Mouse (Mus musculus): ENCODE data around the gene Gbp4. TPM values are rescaled to one million over a fixed set of nuclear protein-coding genes. Genes with fewer than 3 reads are reported as not detected.

Gbp4 gene
- 189 TPM for polyA plus RNA-seq (2017; shearing (Covaris generic))

DNA sequence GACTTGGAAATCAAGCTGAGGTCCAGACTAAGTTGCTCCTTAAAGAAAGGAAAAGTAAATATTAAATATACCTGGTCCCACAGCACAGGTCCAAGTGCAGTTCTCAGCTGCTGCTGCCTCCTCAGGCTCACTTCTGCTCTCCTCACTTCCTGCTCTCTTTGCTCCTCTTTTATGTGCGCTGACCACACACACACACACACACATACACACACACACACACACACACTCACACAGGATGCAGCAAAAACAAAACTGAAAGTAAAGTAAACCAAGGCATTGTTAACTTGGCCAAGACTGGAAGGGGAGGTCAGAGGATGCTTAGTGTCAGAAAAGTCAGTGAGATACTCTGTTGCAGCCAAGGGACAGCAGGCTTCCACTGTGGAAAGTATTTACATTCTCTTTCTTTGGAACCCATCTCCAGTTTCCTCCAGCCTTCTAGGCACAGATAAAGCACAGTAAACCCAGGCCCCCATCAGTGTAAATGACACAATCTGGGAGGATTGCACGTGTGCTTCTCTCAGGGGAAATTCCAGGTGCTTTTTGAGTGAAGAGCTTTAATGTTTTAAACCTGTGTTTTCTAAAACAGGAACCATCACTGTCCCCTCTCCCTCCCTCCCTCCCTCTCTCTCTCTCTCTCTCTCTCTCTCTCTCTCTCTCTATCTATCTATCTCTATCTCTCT is at the start of gene Gbp4, which contains the start of the genes Gbp9 and Gbp8:
Gene Gbp4 (minus strand): TSS at position 178 of the 680 bp plus-strand sequence.
Gene Gbp9 (minus strand): TSS at position 131 of the 680 bp plus-strand sequence.
Gene Gbp8 (minus strand): TSS at position 132 of the 680 bp plus-strand sequence.

Other genes with a start within 250 kb of the Gbp4 start
- 15.6 TPM for gene Abcg3, start 156.9 kb downstream of the Gbp4 start, polyA plus RNA-seq (2017; shearing (Covaris generic))
- 95.6 TPM for gene Gbp9, start within 50 bp of the Gbp4 start, polyA plus RNA-seq (2017; shearing (Covaris generic))
- 63.0 TPM for gene Gbp8, start within 50 bp of the Gbp4 start, polyA plus RNA-seq (2017; shearing (Covaris generic))
- gene Gbp10, start 99.9 kb upstream of the Gbp4 start, polyA plus RNA-seq (2017; shearing (Covaris generic)): 20.7 TPM
- 0.22 TPM for gene Gm43302, start 154.1 kb upstream of the Gbp4 start, polyA plus RNA-seq (2017; shearing (Covaris generic))
- gene Gbp6, start 154.1 kb upstream of the Gbp4 start, polyA plus RNA-seq (2017; shearing (Covaris generic)): 59.4 TPM